Mouse (Mus musculus): ENCODE measurements around the gene Irx5.

GRCm38 (mm10) chr8:92327176-92327575 lies 30.2 kb upstream of the Irx5 start:
- TF ChIP-seq CTCF (IDR thresholded peaks at IDR 0.05; ENCODE audit: low read depth) (peak; percentile 33), EP300 (IDR thresholded peaks at IDR 0.05; ENCODE audit: low read depth) (no peak)
